Mouse (Mus musculus) MEL (cell line): ENCODE measurements around the gene Cryge. TPM values are rescaled to one million over a fixed set of nuclear protein-coding genes. Genes with fewer than 3 reads are reported as not detected.

Source experiments
- DNase-seq: peaks from one replicate; pipeline ENCODE4 v3.0.0; 2011; ENCODE audit warnings: low read depth, low spot score
- H3K27ac ChIP-seq: 2 replicates; pipeline ENCODE4 v1.5.1; 2012; ENCODE audit warnings: low read depth, mild to moderate bottlenecking, control low read depth, low read length, moderate library complexity; ENCODE audit not compliant: control insufficient read depth
- H3K27me3 ChIP-seq, 2 experiments: fragments of 150-350 bp in 1 of 2; sonication (generic) in 1 of 2; 2 replicates each; pipeline ENCODE4 v1.6.1; 2012; ENCODE audit warnings: low read length in 2 of 2, mild to moderate bottlenecking in 2 of 2, improper control_type of control experiment in 1 of 2, moderate library complexity in 1 of 2; ENCODE audit not compliant: insufficient read depth in 2 of 2, control insufficient read depth in 1 of 2
- H3K36me3 ChIP-seq, 2 experiments: 2 replicates each; pipeline ENCODE4 v1.6.1; 2012 to 2014; ENCODE audit warnings: low read length in 2 of 2, improper control_type of control experiment in 1 of 2, inconsistent platforms in 1 of 2, mild to moderate bottlenecking in 1 of 2; ENCODE audit not compliant: insufficient read depth in 2 of 2, control insufficient read depth in 1 of 2
- H3K4me1 ChIP-seq, 2 experiments: fragments of 150-350 bp in 1 of 2; sonication (generic) in 1 of 2; 2 replicates each; pipeline ENCODE4 v1.6.1; 2012; ENCODE audit warnings: low read length in 2 of 2, improper control_type of control experiment in 1 of 2, mild to moderate bottlenecking in 1 of 2; ENCODE audit not compliant: insufficient read depth in 2 of 2, control insufficient read depth in 1 of 2
- H3K4me3 ChIP-seq, 2 experiments: fragments of 150-350 bp in 1 of 2; sonication (generic) in 1 of 2; 2 replicates each; pipeline ENCODE4 v1.5.1; 2012; ENCODE audit warnings: low read depth in 2 of 2, low read length in 2 of 2, mild to moderate bottlenecking in 2 of 2, moderate library complexity in 2 of 2, control low read depth in 1 of 2, improper control_type of control experiment in 1 of 2; ENCODE audit not compliant: control insufficient read depth in 1 of 2, insufficient read depth in 1 of 2
- H3K79me2 ChIP-seq: 2 replicates; pipeline ENCODE4 v1.6.1; 2012; ENCODE audit warnings: mild to moderate bottlenecking, low read length, moderate library complexity; ENCODE audit not compliant: control insufficient read depth, poor library complexity, insufficient read depth
- H3K9ac ChIP-seq: 2 replicates; pipeline ENCODE4 v1.6.1; 2012; ENCODE audit warnings: low read depth, mild to moderate bottlenecking, control low read depth, low read length, moderate library complexity; ENCODE audit not compliant: control insufficient read depth, poor library complexity, severe bottlenecking
- H3K9me3 ChIP-seq: fragments of 150-350 bp; sonication (generic); replicated peaks from 2 replicates; pipeline ENCODE4 v1.6.1; 2012; ENCODE audit warnings: mild to moderate bottlenecking, low read length, improper control_type of control experiment, moderate library complexity; ENCODE audit not compliant: insufficient read depth
- CHD1 ChIP-seq: IDR thresholded peaks from 2 replicates; pipeline ENCODE4 v1.6.1; 2012; ENCODE audit warnings: low read depth, mild to moderate bottlenecking, inconsistent platforms, low read length, improper control_type of control experiment
- CHD2 ChIP-seq: IDR thresholded peaks from 2 replicates; pipeline ENCODE4 v1.6.1; 2011; ENCODE audit warnings: low read length, improper control_type of control experiment
- CTCF ChIP-seq, 3 experiments: IDR thresholded peaks in 2 of 3; conservative IDR thresholded peaks in 1 of 3; 2 replicates each; pipeline ENCODE4 v1.5.1; 2011 to 2012; ENCODE audit warnings: low read length in 3 of 3, low read depth in 2 of 3, mild to moderate bottlenecking in 2 of 3, improper control_type of control experiment in 1 of 3, inconsistent platforms in 1 of 3, mixed read lengths in 1 of 3, moderate library complexity in 1 of 3; ENCODE audit not compliant: control insufficient read depth in 1 of 3, insufficient read depth in 1 of 3, poor library complexity in 1 of 3, severe bottlenecking in 1 of 3
- E2F4 ChIP-seq: IDR thresholded peaks from 2 replicates; pipeline ENCODE4 v1.6.1; 2011; ENCODE audit warnings: low read depth, low read length, improper control_type of control experiment, borderline replicate concordance
- EP300 ChIP-seq, 2 experiments: IDR thresholded peaks; 2 replicates each; pipeline ENCODE4 v1.6.1; 2011; ENCODE audit warnings: improper control_type of control experiment in 2 of 2, low read length in 2 of 2, low read depth in 1 of 2, mild to moderate bottlenecking in 1 of 2
- GABPA ChIP-seq: IDR thresholded peaks from 2 replicates; pipeline ENCODE4 v1.6.1; 2012; ENCODE audit warnings: low read depth, mild to moderate bottlenecking, inconsistent platforms, low read length, improper control_type of control experiment, moderate library complexity
- GATA1 ChIP-seq: IDR thresholded peaks from 2 replicates; pipeline ENCODE4 v1.6.1; 2011; ENCODE audit warnings: low read depth, low read length, improper control_type of control experiment
- HCFC1 ChIP-seq: IDR thresholded peaks from 2 replicates; pipeline ENCODE4 v1.6.1; 2012; ENCODE audit warnings: low read depth, mild to moderate bottlenecking, inconsistent platforms, low read length, improper control_type of control experiment, moderate library complexity
- JUND ChIP-seq: IDR thresholded peaks from 2 replicates; pipeline ENCODE4 v1.6.1; 2011; ENCODE audit warnings: low read depth, mild to moderate bottlenecking, improper control_type of control experiment, low read length
- MAX ChIP-seq: IDR thresholded peaks from 2 replicates; pipeline ENCODE4 v1.6.1; 2011; ENCODE audit warnings: low read length, improper control_type of control experiment
- MAZ ChIP-seq: IDR thresholded peaks from 2 replicates; pipeline ENCODE4 v1.6.1; 2012; ENCODE audit warnings: low read depth, mild to moderate bottlenecking, inconsistent platforms, low read length, improper control_type of control experiment
- MYB ChIP-seq: IDR thresholded peaks from 2 replicates; pipeline ENCODE4 v1.6.1; 2011; ENCODE audit warnings: mild to moderate bottlenecking, low read depth, low read length, improper control_type of control experiment
- NRF1 ChIP-seq: IDR thresholded peaks from 2 replicates; pipeline ENCODE4 v1.6.1; 2014; ENCODE audit warnings: low read depth, mild to moderate bottlenecking, inconsistent platforms, low read length, improper control_type of control experiment, moderate library complexity; ENCODE audit not compliant: poor library complexity, insufficient read depth, severe bottlenecking
- POLR2AphosphoS2 ChIP-seq: IDR thresholded peaks from 2 replicates; pipeline ENCODE4 v1.6.1; 2011; ENCODE audit warnings: low read length, improper control_type of control experiment
- SMC3 ChIP-seq: IDR thresholded peaks from 2 replicates; pipeline ENCODE4 v1.6.1; 2011; ENCODE audit warnings: low read depth, low read length, improper control_type of control experiment
- TBP ChIP-seq: IDR thresholded peaks from 2 replicates; pipeline ENCODE4 v1.8.0; 2011; ENCODE audit warnings: low read depth, low read length, improper control_type of control experiment
- TCF12 ChIP-seq: IDR thresholded peaks from 2 replicates; pipeline ENCODE4 v1.6.1; 2014; ENCODE audit warnings: low read depth, mild to moderate bottlenecking, inconsistent platforms, low read length, improper control_type of control experiment, moderate library complexity
- UBTF ChIP-seq: IDR thresholded peaks from 2 replicates; pipeline ENCODE4 v1.6.1; 2012; ENCODE audit warnings: low read depth, mild to moderate bottlenecking, inconsistent platforms, low read length, improper control_type of control experiment, moderate library complexity, borderline replicate concordance; ENCODE audit not compliant: insufficient read depth
- USF1 ChIP-seq: IDR thresholded peaks from 2 replicates; pipeline ENCODE4 v1.6.1; 2014; ENCODE audit warnings: low read depth, mild to moderate bottlenecking, inconsistent platforms, low read length, improper control_type of control experiment, moderate library complexity
- USF2 ChIP-seq, 2 experiments: IDR thresholded peaks; 2 replicates each; pipeline ENCODE4 v1.6.1; 2011 to 2012; ENCODE audit warnings: improper control_type of control experiment in 2 of 2, low read length in 2 of 2, borderline replicate concordance in 1 of 2, inconsistent platforms in 1 of 2, low read depth in 1 of 2, mild to moderate bottlenecking in 1 of 2; ENCODE audit not compliant: insufficient read depth in 1 of 2
- ZC3H11A ChIP-seq: IDR thresholded peaks from 2 replicates; pipeline ENCODE4 v1.6.1; 2012; ENCODE audit warnings: low read depth, mild to moderate bottlenecking, inconsistent platforms, low read length, improper control_type of control experiment
- ZMIZ1 ChIP-seq: IDR thresholded peaks from 2 replicates; pipeline ENCODE4 v1.6.1; 2012; ENCODE audit warnings: low read depth, mild to moderate bottlenecking, inconsistent platforms, low read length, improper control_type of control experiment, moderate library complexity
- polyA plus RNA-seq, 2 experiments: library from polyadenylated mRNA; stranded (reverse) in 1 of 2; unstranded in 1 of 2; fragments of >175 nt in 1 of 2; fragments of >200 nt in 1 of 2; gene quantifications; 2 replicates each; pipeline versions ENCODE4 v1.2.1 to v1.2.4; 2012; ENCODE audit warnings: low replicate concordance in 2 of 2, low read depth in 1 of 2; ENCODE audit not compliant: insufficient read length in 2 of 2, insufficient read depth in 1 of 2, missing spikeins in 1 of 2
- total RNA-seq: library from RNA; depleted of rRNA; stranded (reverse); fragments of 300-350 nt; gene quantifications from 2 replicates; pipeline ENCODE4 v1.2.3, GENCODE M21; 2012

Cryge gene
- total and polyA plus RNA-seq, 3 experiments, result not detected

- Histone ChIP-seq H3K4me1 (no peaks in the 10 kb centered on the region), H3K79me2 (no peaks in the 10 kb centered on the region), H3K4me3 (no peak overlapping the region), H3K36me3 (no peaks in the 10 kb centered on the region), H3K27me3 (no peaks in the 10 kb centered on the region), H3K9ac (no peak overlapping the region), H3K27ac (no peak overlapping the region), H3K9me3 (no peaks in the 10 kb centered on the region)
- no peak for DNase-seq
- TF ChIP-seq ZC3H11A (no peak), HCFC1 (no peak), CTCF (IDR thresholded peaks at IDR 0.05 in 2 of 3, conservative IDR thresholded peaks at IDR 0.05 in 1 of 3; ENCODE audit: control insufficient read depth in 1 of 3, insufficient read depth in 1 of 3, low read depth in 2 of 3, low read length in 3 of 3, poor library complexity in 1 of 3, severe bottlenecking in 1 of 3) (no peak), EP300 (IDR thresholded peaks at IDR 0.05; ENCODE audit: low read depth in 1 of 2, low read length in 2 of 2) (no peak)
These were observed 10.1 kb downstream of the Cryge start for GRCm38 (mm10) chr1:65040806-65041205.

- no peak overlapping the region for H3K27ac ChIP-seq
- no peak for TF ChIP-seq MAZ
- no peak for TF ChIP-seq NRF1
- no peak for TF ChIP-seq GATA1
- no peak for DNase-seq
These were observed 11.3 kb downstream of the Cryge start for GRCm38 (mm10) chr1:65039679-65040078.

DNA sequence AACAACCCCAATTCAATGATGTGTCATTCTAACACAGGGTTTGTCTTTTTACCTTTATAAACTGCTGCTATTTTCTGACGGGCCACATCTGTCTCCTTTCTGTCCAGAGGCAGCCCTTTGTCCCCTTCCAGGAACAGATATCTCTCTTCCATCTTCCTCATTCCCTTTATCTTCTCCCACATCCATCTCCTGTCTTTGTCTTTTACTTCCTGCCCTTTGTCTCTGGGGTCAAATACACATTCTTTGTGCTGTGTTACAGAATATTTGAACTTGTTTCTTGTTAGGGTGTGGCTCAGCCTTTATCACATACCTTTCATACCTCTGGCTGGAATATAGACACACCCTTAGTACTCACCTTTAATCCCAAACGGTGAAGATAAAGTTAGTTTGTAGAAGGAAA, 13.4 kb downstream of the Cryge start:
- Histone ChIP-seq H3K27ac (no peak overlapping the region), H3K9me3 (no peaks in the 10 kb centered on the region), H3K4me1 (no peaks in the 10 kb centered on the region), H3K79me2 (no peaks in the 10 kb centered on the region), H3K36me3 (no peaks in the 10 kb centered on the region), H3K27me3 (no peaks in the 10 kb centered on the region), H3K9ac (no peak overlapping the region), H3K4me3 (no peak overlapping the region)
- no peak for TF ChIP-seq TBP
- TF ChIP-seq USF1, result no peak
- TF ChIP-seq MYB, result no peak
- no peak for TF ChIP-seq USF2 (IDR thresholded peaks at IDR 0.05; ENCODE audit: borderline replicate concordance in 1 of 2, insufficient read depth in 1 of 2, low read depth in 1 of 2, low read length in 2 of 2)
- no peak for TF ChIP-seq CTCF (IDR thresholded peaks at IDR 0.05 in 2 of 3, conservative IDR thresholded peaks at IDR 0.05 in 1 of 3; ENCODE audit: control insufficient read depth in 1 of 3, insufficient read depth in 1 of 3, low read depth in 2 of 3, low read length in 3 of 3, poor library complexity in 1 of 3, severe bottlenecking in 1 of 3)
- TF ChIP-seq CHD1, result no peak
- TF ChIP-seq ZMIZ1, result no peak
- no peak for TF ChIP-seq E2F4
- no peak for TF ChIP-seq CHD2
- TF ChIP-seq HCFC1, result no peak
- no peak for TF ChIP-seq MAX
- no peak for TF ChIP-seq JUND
- no peak for TF ChIP-seq UBTF
- no peak for TF ChIP-seq SMC3
- TF ChIP-seq GABPA, result no peak
- no peak for TF ChIP-seq TCF12
- TF ChIP-seq POLR2AphosphoS2, result no peak
- DNase-seq, result no peak

More at GRCm38 (mm10) chr1:65039679-65040078, 11.3 kb downstream of the Cryge start:
- Histone ChIP-seq H3K4me3 (no peak overlapping the region), H3K79me2 (no peaks in the 10 kb centered on the region), H3K4me1 (no peaks in the 10 kb centered on the region), H3K36me3 (no peaks in the 10 kb centered on the region), H3K9me3 (no peaks in the 10 kb centered on the region), H3K27me3 (no peaks in the 10 kb centered on the region), H3K9ac (no peak overlapping the region)
